Mouse (Mus musculus): Measurements from ENCODE around the gene Wdr45. TPM values are rescaled to one million over a fixed set of nuclear protein-coding genes. Genes with fewer than 3 reads are reported as not detected.
"Not testable (repeated sequence)": the region's sequence is repeated elsewhere in the genome, so short reads cannot be mapped to it uniquely, and the experiment has no call there.

Wdr45 gene
- polyA plus RNA-seq, 1 experiment from 2014 or later, result 19.5 TPM

GRCm38 (mm10) chrX:7716058-7716457 is 1.9 kb downstream of the Wdr45 start:
- not testable (repeated sequence) for H3K4me2 ChIP-seq (replicated peaks; ENCODE audit: low read depth); H3K27ac ChIP-seq (ENCODE audit: low read depth, low read length); ATAC-seq; H3K9ac ChIP-seq (ENCODE audit: low read depth, low read length); H3K27me3 ChIP-seq (replicated peaks; ENCODE audit: control insufficient read depth, insufficient read depth, low read length); H3K4me3 ChIP-seq (ENCODE audit: low read depth, low read length); H3K36me3 ChIP-seq (ENCODE audit: control insufficient read depth, insufficient read depth); H3K4me1 ChIP-seq (replicated peaks; ENCODE audit: control insufficient read depth, insufficient read depth, low read length); H3K9me3 ChIP-seq (ENCODE audit: control insufficient read depth)
- TF ChIP-seq CTCF (IDR thresholded peaks at IDR 0.05; ENCODE audit: low read depth), result peak; percentile 24; the same call in 1 of the 2 replicates
- WGBS, result 36% methylated on average over 1 of the region's 1 CpGs

GRCm38 (mm10) chrX:7721514-7722281 is 7.6 kb downstream of the Wdr45 start, which contains the start of gene Gm45208:
TSS of gene Gm45208 (plus strand) at chrX:7722245.
- ATAC-seq, result peak; percentile 89
- Histone ChIP-seq H3K9ac (ENCODE audit: low read depth, low read length) (peak within 1 kb of the TSS; percentile 58), H3K27me3 (replicated peaks; ENCODE audit: control insufficient read depth, insufficient read depth, low read length) (no peaks in the 10 kb centered on the region), H3K4me1 (replicated peaks; ENCODE audit: control insufficient read depth, insufficient read depth, low read length) (no peaks in the 10 kb centered on the region), H3K36me3 (ENCODE audit: control insufficient read depth, insufficient read depth) (no peaks in the 10 kb centered on the region; the same call in 1 of the 2 replicates), H3K9me3 (ENCODE audit: control insufficient read depth) (no peaks in the 10 kb centered on the region), H3K27ac (ENCODE audit: low read depth, low read length) (peak within 1 kb of the TSS; percentile 77), H3K4me2 (replicated peaks; ENCODE audit: low read depth) (peak within 1 kb of the TSS; percentile 65), H3K4me3 (ENCODE audit: low read depth, low read length) (peak within 1 kb of the TSS; percentile 49)
- TF ChIP-seq CTCF (IDR thresholded peaks at IDR 0.05; ENCODE audit: low read depth), result no peak
- WGBS, result 20% methylated on average over 22 of the region's 22 CpGs

- Histone ChIP-seq H3K4me2 (replicated peaks; ENCODE audit: low read depth) (peak overlapping the region; percentile 65), H3K27me3 (replicated peaks; ENCODE audit: control insufficient read depth, insufficient read depth, low read length) (no peaks in the 10 kb centered on the region), H3K4me1 (replicated peaks; ENCODE audit: control insufficient read depth, insufficient read depth, low read length) (no peaks in the 10 kb centered on the region), H3K9me3 (ENCODE audit: control insufficient read depth) (no peaks in the 10 kb centered on the region), H3K36me3 (ENCODE audit: control insufficient read depth, insufficient read depth) (no peaks in the 10 kb centered on the region; the same call in 1 of the 2 replicates), H3K9ac (ENCODE audit: low read depth, low read length) (peak overlapping the region; percentile 58), H3K27ac (ENCODE audit: low read depth, low read length) (peak overlapping the region; percentile 77), H3K4me3 (ENCODE audit: low read depth, low read length) (peak overlapping the region; percentile 49)
- no peak for TF ChIP-seq CTCF (IDR thresholded peaks at IDR 0.05; ENCODE audit: low read depth)
- 20% methylated on average over 11 of the region's 11 CpGs for WGBS
- ATAC-seq, result no peak
Observed at GRCm38 (mm10) chrX:7722282-7722611, 8.1 kb downstream of the Wdr45 start.

- no peak for ATAC-seq
- H3K27me3 ChIP-seq (replicated peaks; ENCODE audit: control insufficient read depth, insufficient read depth, low read length), result no peaks in the 10 kb centered on the region
- WGBS, result 13% methylated on average over 4 of the region's 4 CpGs
- H3K4me3 ChIP-seq (ENCODE audit: low read depth, low read length), result peak overlapping the region; percentile 49
- peak overlapping the region; percentile 58; the same call in 1 of the 2 replicates for H3K9ac ChIP-seq (ENCODE audit: low read depth, low read length)
- no peaks in the 10 kb centered on the region for H3K9me3 ChIP-seq (ENCODE audit: control insufficient read depth)
- no peak overlapping the region for H3K27ac ChIP-seq (ENCODE audit: low read depth, low read length)
- no peak for TF ChIP-seq CTCF (IDR thresholded peaks at IDR 0.05; ENCODE audit: low read depth)
- H3K4me1 ChIP-seq (replicated peaks; ENCODE audit: control insufficient read depth, insufficient read depth, low read length), result no peaks in the 10 kb centered on the region
- no peaks in the 10 kb centered on the region; the same call in 1 of the 2 replicates for H3K36me3 ChIP-seq (ENCODE audit: control insufficient read depth, insufficient read depth)
- peak overlapping the region; percentile 65 for H3K4me2 ChIP-seq (replicated peaks; ENCODE audit: low read depth)
Observed at GRCm38 (mm10) chrX:7722691-7723090, 8.6 kb downstream of the Wdr45 start.

GRCm38 (mm10) chrX:7724135-7724534 is 10.0 kb downstream of the Wdr45 start:
- no peak overlapping the region for H3K4me2 ChIP-seq (replicated peaks; ENCODE audit: low read depth)
- H3K27ac ChIP-seq (ENCODE audit: low read depth, low read length), result no peak overlapping the region
- H3K9ac ChIP-seq (ENCODE audit: low read depth, low read length), result no peak overlapping the region
- no peak overlapping the region for H3K4me3 ChIP-seq (ENCODE audit: low read depth, low read length)
- no peaks in the 10 kb centered on the region for H3K27me3 ChIP-seq (replicated peaks; ENCODE audit: control insufficient read depth, insufficient read depth, low read length)
- WGBS, result 83% methylated on average over 7 of the region's 7 CpGs
- H3K9me3 ChIP-seq (ENCODE audit: control insufficient read depth), result no peaks in the 10 kb centered on the region
- no peaks in the 10 kb centered on the region for H3K4me1 ChIP-seq (replicated peaks; ENCODE audit: control insufficient read depth, insufficient read depth, low read length)
- no peak for TF ChIP-seq CTCF (IDR thresholded peaks at IDR 0.05; ENCODE audit: low read depth)
- no peak for ATAC-seq
- no peaks in the 10 kb centered on the region; the same call in 1 of the 2 replicates for H3K36me3 ChIP-seq (ENCODE audit: control insufficient read depth, insufficient read depth)

- Histone ChIP-seq H3K27ac (ENCODE audit: low read depth, low read length) (no peak overlapping the region), H3K4me1 (replicated peaks; ENCODE audit: control insufficient read depth, insufficient read depth, low read length) (no peaks in the 10 kb centered on the region), H3K36me3 (ENCODE audit: control insufficient read depth, insufficient read depth) (no peaks in the 10 kb centered on the region; the same call in 1 of the 2 replicates), H3K9ac (ENCODE audit: low read depth, low read length) (no peak overlapping the region), H3K4me2 (replicated peaks; ENCODE audit: low read depth) (no peak overlapping the region), H3K27me3 (replicated peaks; ENCODE audit: control insufficient read depth, insufficient read depth, low read length) (no peaks in the 10 kb centered on the region), H3K4me3 (ENCODE audit: low read depth, low read length) (no peak overlapping the region), H3K9me3 (ENCODE audit: control insufficient read depth) (no peaks in the 10 kb centered on the region)
- no peak for TF ChIP-seq CTCF (IDR thresholded peaks at IDR 0.05; ENCODE audit: low read depth)
- no peak for ATAC-seq
- WGBS, result 81% methylated on average over 12 of the region's 12 CpGs
Observed at GRCm38 (mm10) chrX:7725841-7726240, 11.7 kb downstream of the Wdr45 start.

Data from intestine, postnatal 0 days (tissue).